Mouse (Mus musculus): Measurements from ENCODE around the gene Grk6.

Grk6 gene

GRCm38 (mm10) chr13:55507877-55508276 lies 63.0 kb downstream of the Grk6 start:
- in situ Hi-C loops (cut with MboI; ENCODE audit: unreplicated experiment in 2 of 2): no loop called here

GRCm38 (mm10) chr13:55508531-55508930 lies 63.7 kb downstream of the Grk6 start:
- in situ Hi-C loops (cut with MboI; ENCODE audit: unreplicated experiment in 2 of 2): no loop called here

GRCm38 (mm10) chr13:55510332-55510667 lies 65.4 kb downstream of the Grk6 start:
- in situ Hi-C loops (cut with MboI; ENCODE audit: unreplicated experiment in 2 of 2): loop anchor here (5.0 to 10.0 kb wide), 2 partner anchors 33 to 175 kb away; no protein-coding TSS in a partner anchor
